Mouse (Mus musculus): ENCODE measurements around the gene Gm4756. TPM values are rescaled to one million over a fixed set of nuclear protein-coding genes. Genes with fewer than 3 reads are reported as not detected.

Gm4756 gene
- total RNA-seq, 2 experiments from 2014 or later: not detected

Other genes with a start within 250 kb of the Gm4756 start
- 10 to 100 TPM; 66.3 to 86.5 TPM for gene Rtn1, start 240.6 kb downstream of the Gm4756 start, total RNA-seq (2021)
- gene Lrrc9, start 207.8 kb downstream of the Gm4756 start, total RNA-seq (2021): 1 to 10 TPM; 1.9 to 2.4 TPM
- gene Pcnx4, start 113.3 kb downstream of the Gm4756 start, total RNA-seq (2021): 1 to 10 TPM; 8.5 to 8.9 TPM
- 10 to 100 TPM; 79.8 to 85.4 TPM for gene Dhrs7, start 15.2 kb upstream of the Gm4756 start, total RNA-seq (2021)
- gene Ppm1a, start 107.8 kb upstream of the Gm4756 start, total RNA-seq (2021): 100 to 1,000 TPM; 253 to 261 TPM